Mouse (Mus musculus): ENCODE results near the gene Gabrb3. TPM values are rescaled to one million over a fixed set of nuclear protein-coding genes. Genes with fewer than 3 reads are reported as not detected.

Gene Gabrb3
- polyA plus RNA-seq, 1 experiment = not detected

DNA sequence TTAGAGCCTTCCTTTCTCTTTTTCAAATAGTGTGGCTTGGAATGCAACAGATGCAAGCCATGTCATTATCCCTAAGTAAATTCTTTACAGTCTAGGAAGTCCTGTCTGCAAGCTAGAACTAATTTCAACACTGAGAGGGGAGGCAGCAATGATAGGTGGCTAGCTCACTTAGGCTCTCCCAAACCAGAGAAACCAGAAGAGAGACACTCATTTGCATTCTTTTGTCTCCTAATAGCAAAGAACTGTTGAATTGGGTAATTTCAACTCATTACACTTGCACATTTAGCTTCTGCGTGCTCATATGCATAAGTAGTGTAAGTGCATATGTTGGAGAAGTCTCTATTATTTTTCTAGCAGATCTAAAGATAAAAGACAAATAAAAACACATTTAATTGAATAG is 28.7 kb downstream of the Gabrb3 start:
- H3ac ChIP-seq (ENCODE audit: control insufficient read depth, insufficient read length) = no peak overlapping the region
- no peak overlapping the region for H3K4me2 ChIP-seq (ENCODE audit: low read depth)
- H3K4me3 ChIP-seq = no peak overlapping the region
- no peaks in the 10 kb centered on the region for H3K27me3 ChIP-seq (ENCODE audit: control insufficient read depth, insufficient read depth, insufficient read length)
- no peaks in the 10 kb centered on the region for H3K36me3 ChIP-seq (ENCODE audit: control insufficient read depth, insufficient read depth)
- H3K79me2 ChIP-seq (ENCODE audit: control insufficient read depth, insufficient read depth) = no peaks in the 10 kb centered on the region
- no peak for TF ChIP-seq MYOD1 (IDR thresholded peaks at IDR 0.05; ENCODE audit: control insufficient read depth in 1 of 3, insufficient read length in 2 of 3, low read depth in 2 of 3)
- no peak for TF ChIP-seq USF1 (IDR thresholded peaks at IDR 0.05; ENCODE audit: low read depth)

- no peaks in the 10 kb centered on the region for H3K36me3 ChIP-seq (ENCODE audit: control insufficient read depth, insufficient read depth)
Observed at GRCm38 (mm10) chr7:57460354-57460753, 40.9 kb downstream of the Gabrb3 start.

DNA sequence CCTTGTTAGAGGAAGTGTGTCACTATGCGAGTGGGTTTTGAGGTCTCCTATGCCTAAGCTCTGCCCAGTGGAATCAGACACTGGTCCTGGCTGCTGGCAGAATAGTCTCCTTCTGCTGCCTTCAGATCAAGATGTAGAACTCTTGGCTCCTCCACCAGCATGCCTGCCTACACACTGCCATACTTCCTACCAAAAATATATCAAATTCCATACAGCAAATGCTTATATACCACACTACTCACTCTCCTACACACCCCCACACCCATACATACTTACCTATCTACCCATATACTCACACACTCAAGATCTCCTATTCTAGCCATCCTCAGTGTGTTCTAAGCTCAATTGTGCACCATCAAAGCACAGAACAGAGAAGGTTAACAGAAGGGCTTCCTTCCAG is 51.8 kb downstream of the Gabrb3 start:
- TF ChIP-seq CEBPB (IDR thresholded peaks at IDR 0.05; ENCODE audit: insufficient read depth, poor library complexity, severe bottlenecking) = no peak
- no peak for TF ChIP-seq REST (IDR thresholded peaks at IDR 0.05; ENCODE audit: insufficient read depth, insufficient read length)
- no peak for TF ChIP-seq POLR2A (IDR thresholded peaks at IDR 0.05; ENCODE audit: insufficient read length, low read depth)
- no peak for TF ChIP-seq MAX (IDR thresholded peaks at IDR 0.05; ENCODE audit: low read depth)
- no peak for TF ChIP-seq E2F4 (IDR thresholded peaks at IDR 0.05; ENCODE audit: insufficient read depth)
- no peak for TF ChIP-seq POLR2AphosphoS2 (IDR thresholded peaks at IDR 0.05; ENCODE audit: insufficient read length, low read depth)
- no peak for TF ChIP-seq USF1 (IDR thresholded peaks at IDR 0.05; ENCODE audit: low read depth)
- no peak for TF ChIP-seq SRF (IDR thresholded peaks at IDR 0.05; ENCODE audit: control insufficient read depth, insufficient read length, low read depth)
- TF ChIP-seq MYOD1 (IDR thresholded peaks at IDR 0.05; ENCODE audit: control insufficient read depth in 1 of 3, insufficient read length in 2 of 3, low read depth in 2 of 3) = no peak
- no peak for TF ChIP-seq TCF12 (IDR thresholded peaks at IDR 0.05; ENCODE audit: insufficient read depth, poor library complexity, severe bottlenecking)
- no peak for TF ChIP-seq MYOG (IDR thresholded peaks at IDR 0.05; ENCODE audit: control insufficient read depth in 1 of 3, insufficient read depth in 1 of 3, insufficient read length in 2 of 3, low read depth in 2 of 3)
- Histone ChIP-seq H3ac (ENCODE audit: control insufficient read depth, insufficient read length) (no peak overlapping the region), H3K27me3 (ENCODE audit: control insufficient read depth, insufficient read depth, insufficient read length) (no peaks in the 10 kb centered on the region), H3K4me3 (no peak overlapping the region), H3K36me3 (ENCODE audit: control insufficient read depth, insufficient read depth) (no peaks in the 10 kb centered on the region), H3K79me2 (ENCODE audit: control insufficient read depth, insufficient read depth) (no peaks in the 10 kb centered on the region), H3K4me2 (ENCODE audit: low read depth) (no peak overlapping the region)

More at GRCm38 (mm10) chr7:57460354-57460753, 40.9 kb downstream of the Gabrb3 start:
- no peaks in the 10 kb centered on the region for H3K79me2 ChIP-seq (ENCODE audit: control insufficient read depth, insufficient read depth)
- H3ac ChIP-seq (ENCODE audit: control insufficient read depth, insufficient read length) = no peak overlapping the region
- H3K4me3 ChIP-seq = no peak overlapping the region
- H3K27me3 ChIP-seq (ENCODE audit: control insufficient read depth, insufficient read depth, insufficient read length) = no peaks in the 10 kb centered on the region
- H3K4me2 ChIP-seq (ENCODE audit: low read depth) = no peak overlapping the region
- TF ChIP-seq REST (IDR thresholded peaks at IDR 0.05; ENCODE audit: insufficient read depth, insufficient read length) = no peak
- TF ChIP-seq MYOD1 (IDR thresholded peaks at IDR 0.05; ENCODE audit: control insufficient read depth in 1 of 3, insufficient read length in 2 of 3, low read depth in 2 of 3) = no peak
- no peak for TF ChIP-seq MYOG (IDR thresholded peaks at IDR 0.05; ENCODE audit: control insufficient read depth in 1 of 3, insufficient read depth in 1 of 3, insufficient read length in 2 of 3, low read depth in 2 of 3)
- TF ChIP-seq SRF (IDR thresholded peaks at IDR 0.05; ENCODE audit: control insufficient read depth, insufficient read length, low read depth) = no peak
- no peak for TF ChIP-seq TCF3 (IDR thresholded peaks at IDR 0.05; ENCODE audit: insufficient read length, low read depth)
- TF ChIP-seq TCF12 (IDR thresholded peaks at IDR 0.05; ENCODE audit: insufficient read depth, poor library complexity, severe bottlenecking) = no peak
- TF ChIP-seq E2F4 (IDR thresholded peaks at IDR 0.05; ENCODE audit: insufficient read depth) = no peak
- no peak for TF ChIP-seq CEBPB (IDR thresholded peaks at IDR 0.05; ENCODE audit: insufficient read depth, poor library complexity, severe bottlenecking)
- TF ChIP-seq MAX (IDR thresholded peaks at IDR 0.05; ENCODE audit: low read depth) = no peak
- TF ChIP-seq POLR2A (IDR thresholded peaks at IDR 0.05; ENCODE audit: insufficient read length, low read depth) = no peak
- no peak for TF ChIP-seq USF1 (IDR thresholded peaks at IDR 0.05; ENCODE audit: low read depth)
- TF ChIP-seq POLR2AphosphoS2 (IDR thresholded peaks at IDR 0.05; ENCODE audit: insufficient read length, low read depth) = no peak

DNA sequence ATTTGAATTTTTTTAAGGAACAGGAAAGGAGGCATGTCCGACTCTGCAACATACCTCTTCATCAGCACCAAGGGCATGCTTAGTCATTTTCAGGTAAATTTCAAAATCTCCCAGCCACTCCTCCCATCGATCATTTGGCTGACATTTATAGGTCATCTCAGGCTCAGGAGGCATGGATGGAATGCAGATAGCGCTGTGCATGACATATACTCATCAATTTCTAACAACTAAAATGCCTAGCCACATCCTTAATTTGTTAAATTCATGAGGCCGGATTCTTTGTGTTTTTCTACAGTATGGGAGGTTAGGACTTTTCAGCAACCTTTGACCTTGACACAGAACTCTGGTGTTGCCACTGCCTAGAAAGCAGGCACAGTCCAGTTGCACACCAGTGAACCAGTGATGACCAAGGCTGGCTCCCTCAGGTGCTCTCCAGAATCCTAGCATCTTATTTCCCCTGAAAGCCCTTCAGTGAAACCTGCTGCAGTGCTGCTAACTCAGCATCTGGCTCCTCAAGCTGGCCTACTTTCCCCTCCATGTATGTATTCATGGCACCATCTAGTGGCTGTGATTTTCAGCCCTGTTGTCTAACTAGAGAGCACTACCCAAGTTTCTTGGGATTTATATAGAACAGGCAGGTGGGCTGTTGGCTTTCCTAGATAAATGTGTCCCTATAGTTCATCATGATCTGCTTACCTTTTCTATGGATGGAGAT is 54.5 kb downstream of the Gabrb3 start:
- Histone ChIP-seq H3K27me3 (ENCODE audit: control insufficient read depth, insufficient read depth, insufficient read length) (no peaks in the 10 kb centered on the region), H3K4me3 (no peak overlapping the region), H3K36me3 (ENCODE audit: control insufficient read depth, insufficient read depth) (no peaks in the 10 kb centered on the region), H3K4me2 (ENCODE audit: low read depth) (no peak overlapping the region), H3K79me2 (ENCODE audit: control insufficient read depth, insufficient read depth) (no peaks in the 10 kb centered on the region), H3ac (ENCODE audit: control insufficient read depth, insufficient read length) (no peak overlapping the region)
- no peak for TF ChIP-seq CEBPB (IDR thresholded peaks at IDR 0.05; ENCODE audit: insufficient read depth, poor library complexity, severe bottlenecking)
- no peak for TF ChIP-seq POLR2AphosphoS2 (IDR thresholded peaks at IDR 0.05; ENCODE audit: insufficient read length, low read depth)

DNA sequence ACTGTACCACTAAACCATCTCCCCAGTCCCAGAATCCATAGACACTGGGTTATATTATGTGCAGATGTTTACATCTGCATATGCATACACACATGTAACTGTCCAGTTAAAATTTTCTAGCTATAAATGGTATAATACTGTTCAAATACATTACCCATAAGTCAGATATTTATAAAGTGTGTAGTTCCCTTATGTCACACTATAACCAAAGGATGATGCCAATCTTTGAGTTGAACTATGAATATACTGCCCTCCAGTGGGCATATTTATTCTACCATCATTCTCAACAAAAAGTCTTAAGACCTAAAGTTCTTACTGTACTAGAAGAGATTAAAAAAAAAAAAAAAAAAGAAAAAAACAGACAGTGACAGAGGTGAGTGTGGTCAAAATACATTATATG is 63.4 kb downstream of the Gabrb3 start:
- H3K4me2 ChIP-seq (ENCODE audit: low read depth) = no peak overlapping the region
- no peaks in the 10 kb centered on the region for H3K79me2 ChIP-seq (ENCODE audit: control insufficient read depth, insufficient read depth)
- no peaks in the 10 kb centered on the region for H3K36me3 ChIP-seq (ENCODE audit: control insufficient read depth, insufficient read depth)
- H3K4me3 ChIP-seq = no peak overlapping the region
- H3ac ChIP-seq (ENCODE audit: control insufficient read depth, insufficient read length) = no peak overlapping the region
- TF ChIP-seq MYOD1 (IDR thresholded peaks at IDR 0.05; ENCODE audit: control insufficient read depth in 1 of 3, insufficient read length in 2 of 3, low read depth in 2 of 3) = no peak
- TF ChIP-seq POLR2A (IDR thresholded peaks at IDR 0.05; ENCODE audit: insufficient read length, low read depth) = no peak
- no peak for TF ChIP-seq USF1 (IDR thresholded peaks at IDR 0.05; ENCODE audit: low read depth)
- no peak for TF ChIP-seq TCF12 (IDR thresholded peaks at IDR 0.05; ENCODE audit: insufficient read depth, poor library complexity, severe bottlenecking)
- no peak for TF ChIP-seq SRF (IDR thresholded peaks at IDR 0.05; ENCODE audit: control insufficient read depth, insufficient read length, low read depth)
- no peak for TF ChIP-seq MAX (IDR thresholded peaks at IDR 0.05; ENCODE audit: low read depth)
- no peak for TF ChIP-seq TCF3 (IDR thresholded peaks at IDR 0.05; ENCODE audit: insufficient read length, low read depth)
- no peaks in the 10 kb centered on the region for H3K27me3 ChIP-seq (ENCODE audit: control insufficient read depth, insufficient read depth, insufficient read length)
